Mouse (Mus musculus): ENCODE results near the gene Zfp445.
"Not testable (repeated sequence)": the region's sequence is repeated elsewhere in the genome, so short reads cannot be mapped to it uniquely, and the experiment has no call there.

The Zfp445 gene

DNA sequence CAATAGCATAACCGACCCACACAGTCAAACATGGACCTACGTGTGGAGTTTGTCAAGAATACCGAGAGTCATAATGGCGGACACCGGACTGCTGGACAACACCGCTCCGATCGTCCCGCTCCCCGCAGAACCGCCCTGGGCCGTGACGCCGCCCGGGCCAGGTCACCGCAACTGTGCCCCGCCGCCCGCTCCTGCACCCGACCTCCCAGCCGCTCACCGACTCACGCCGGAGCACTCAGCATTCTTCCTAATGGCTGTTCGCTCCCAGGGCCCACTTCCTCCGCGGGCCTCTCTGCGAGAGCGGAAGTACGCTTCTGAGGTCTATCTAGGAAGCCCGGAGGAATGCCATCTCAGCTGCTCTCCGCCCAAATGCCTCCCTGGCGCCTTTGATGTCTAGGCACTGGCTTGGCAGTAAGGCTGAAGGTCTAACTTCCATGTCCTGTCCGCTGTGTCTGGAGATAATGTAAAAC, at the start of gene Zfp445:
Gene Zfp445 (minus strand): TSS at position 310 of the 470 bp plus-strand sequence.
- in situ Hi-C loops (cut with MboI, MseI) = no loop called here

GRCm38 (mm10) chr9:122902717-122903535, 37.1 kb upstream of the Zfp445 start:
- in situ Hi-C loops (cut with MboI, MseI) = no loop called here

- in situ Hi-C loops (cut with MboI, MseI) = no loop called here
These were observed 35.2 kb upstream of the Zfp445 start for GRCm38 (mm10) chr9:122901047-122901446.

DNA sequence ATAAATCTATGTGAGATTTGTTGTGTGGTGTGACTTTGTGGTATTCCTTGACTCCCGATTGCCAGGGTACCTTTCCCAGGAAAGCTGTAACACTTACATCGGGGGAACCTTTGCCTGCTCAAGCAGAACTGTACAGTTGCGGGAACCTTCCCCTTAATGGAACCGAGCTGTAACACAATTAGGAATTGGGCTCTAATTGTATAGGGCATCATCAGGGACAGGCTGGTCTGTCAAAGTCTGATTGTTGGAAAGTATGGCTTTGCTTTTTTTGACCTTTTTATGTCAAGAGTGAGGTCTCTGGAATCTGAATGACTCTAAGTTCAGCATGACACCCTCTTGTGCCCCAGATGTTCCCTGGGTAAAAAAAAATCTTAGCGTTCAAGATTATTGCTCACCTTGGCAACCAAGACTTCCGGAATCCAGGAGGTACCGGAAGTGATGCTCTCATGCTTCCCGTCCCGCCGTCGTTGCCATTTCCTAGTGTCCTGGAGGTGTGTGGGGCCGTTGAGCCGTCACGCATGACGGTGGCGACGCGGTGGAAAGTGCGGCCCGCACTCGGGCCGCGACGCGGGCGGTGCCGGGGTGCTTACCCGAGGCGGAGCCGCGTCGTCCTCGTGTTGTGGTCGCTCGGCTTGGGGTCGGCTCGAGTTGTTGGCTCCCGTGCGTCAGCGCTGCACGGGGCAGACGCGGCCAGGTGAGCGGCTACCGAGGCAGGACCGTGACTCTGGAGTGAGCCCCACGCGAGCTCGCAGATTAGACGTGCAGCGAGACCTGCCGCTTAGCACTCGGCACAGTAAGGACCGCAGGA, 20.8 kb upstream of the Zfp445 start:
- in situ Hi-C loops (cut with MboI, MseI) = no loop called here

GRCm38 (mm10) chr9:122885385-122885784, 19.6 kb upstream of the Zfp445 start, which contains the start of gene Zkscan7:
Gene Zkscan7, plus strand, starts transcription at chr9:122885685.
- in situ Hi-C loops (cut with MboI, MseI) = no loop called here

DNA sequence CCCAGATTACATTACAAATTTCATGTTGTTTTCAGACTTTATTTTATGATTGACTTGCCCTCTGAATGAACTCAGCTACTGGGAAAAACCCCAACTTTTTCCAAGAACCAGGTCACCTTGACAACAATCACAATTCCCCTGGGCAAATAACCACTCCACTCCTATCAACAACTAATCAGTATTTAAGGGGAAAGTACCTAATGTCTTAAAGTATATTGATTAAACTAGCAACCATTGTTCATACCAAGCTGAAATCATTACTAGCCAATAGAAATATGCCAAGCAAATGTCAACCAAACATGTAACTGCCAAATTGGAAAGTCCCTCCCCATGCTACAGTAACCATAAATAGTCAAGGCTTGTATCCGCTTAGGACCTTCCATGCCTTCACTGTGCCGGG, 9.3 kb upstream of the Zfp445 start:
- in situ Hi-C loops (cut with MboI, MseI) = loop anchor here (10.0 kb wide), 1 partner anchor 760 kb away; the partner anchor contains the start of gene Snrk

- in situ Hi-C loops (cut with MboI, MseI) = loop anchor here (10.0 kb wide), 1 partner anchor 760 kb away; the partner anchor contains the start of gene Snrk
These were observed 8.8 kb upstream of the Zfp445 start for GRCm38 (mm10) chr9:122874653-122875052.

- in situ Hi-C loops (cut with MboI, MseI) = loop anchor here (10.0 kb wide), 1 partner anchor 758 kb away; the partner anchor contains the start of gene Snrk
These were observed 6.8 kb upstream of the Zfp445 start for GRCm38 (mm10) chr9:122872595-122872994.

DNA sequence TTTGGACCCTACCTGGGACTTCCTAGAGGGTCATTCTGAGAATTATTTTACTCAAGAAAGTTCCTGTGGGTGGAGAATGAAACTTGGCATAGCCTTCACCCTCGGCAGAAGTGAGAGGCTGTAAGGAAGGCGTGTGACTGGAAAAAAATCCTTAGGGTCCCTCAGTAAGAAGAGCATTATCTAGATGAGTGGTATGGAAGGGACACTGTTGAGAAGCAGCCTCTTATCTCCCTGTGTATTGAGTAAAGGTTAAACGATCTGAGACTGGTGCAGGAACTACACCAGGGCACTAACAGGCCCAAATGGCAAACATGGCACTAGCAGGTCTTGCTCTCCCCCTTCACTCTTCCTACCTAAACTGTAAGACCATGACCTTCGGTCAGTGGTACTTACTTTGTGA, 386 bp upstream of the Zfp445 start:
- in situ Hi-C loops (cut with MboI, MseI) = no loop called here

DNA sequence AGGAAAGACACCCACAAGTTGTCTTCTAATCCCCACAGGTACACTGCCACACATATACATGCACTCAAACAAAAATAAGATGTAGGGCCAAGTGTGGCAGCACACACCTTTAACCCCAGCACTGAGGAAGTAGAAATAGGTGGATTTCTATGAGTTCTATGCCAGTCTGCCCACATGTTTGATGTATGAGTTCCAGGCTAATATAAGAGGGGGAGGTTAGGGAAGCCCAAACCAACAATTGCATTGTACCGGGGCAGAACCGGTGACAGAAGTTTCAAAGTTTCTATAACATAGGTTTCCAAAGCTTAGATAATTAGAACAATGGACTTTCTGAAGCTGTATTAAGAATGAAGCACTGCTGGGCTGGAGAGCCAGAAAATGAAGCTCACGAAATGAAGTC, 958 bp downstream of the Zfp445 start:
- in situ Hi-C loops (cut with MboI, MseI) = no loop called here

- in situ Hi-C loops (cut with MboI, MseI) = no loop called here
These were observed 2.1 kb downstream of the Zfp445 start for GRCm38 (mm10) chr9:122863731-122864130.

DNA sequence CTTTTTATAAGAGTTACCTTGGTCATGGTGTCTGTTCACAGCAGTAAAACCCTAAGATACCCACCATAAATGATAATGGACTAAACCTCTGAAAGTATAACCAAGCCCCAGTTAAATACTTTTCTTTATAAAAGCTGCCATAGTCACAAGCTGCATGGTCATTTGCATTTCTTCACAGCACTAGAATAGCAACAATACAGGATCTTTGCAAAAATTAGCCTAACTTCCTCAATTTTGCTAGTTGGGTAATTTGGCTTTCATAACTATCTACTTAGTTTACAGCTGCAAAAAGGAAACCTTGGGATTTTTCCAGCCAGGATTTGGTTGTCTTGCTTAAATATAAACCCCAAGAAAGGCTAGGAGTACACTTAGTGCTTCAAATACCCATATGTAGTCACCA, 5.1 kb downstream of the Zfp445 start:
- in situ Hi-C loops (cut with MboI, MseI) = no loop called here

DNA sequence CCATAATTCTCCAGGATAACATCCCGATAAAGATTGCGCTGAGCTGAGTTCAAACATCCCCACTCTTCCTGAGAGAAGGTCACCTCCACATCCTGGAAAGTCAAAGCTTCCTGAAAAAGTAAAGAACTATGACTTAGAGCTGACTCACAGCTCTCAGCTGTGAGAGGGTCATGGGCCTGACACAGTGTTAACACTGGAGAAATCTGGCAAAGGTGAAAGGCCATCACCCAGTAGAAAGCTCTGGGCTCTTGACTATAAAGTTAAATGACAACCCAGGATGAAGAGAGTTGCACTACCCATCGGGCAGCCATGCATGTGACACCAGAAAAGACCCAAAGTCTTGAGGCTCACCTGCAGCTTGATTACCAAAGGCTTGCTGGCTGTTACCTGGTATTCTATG, 9.1 kb downstream of the Zfp445 start:
- in situ Hi-C loops (cut with MboI, MseI) = no loop called here

GRCm38 (mm10) chr9:122855617-122856016, 10.2 kb downstream of the Zfp445 start:
- in situ Hi-C loops (cut with MboI, MseI) = no loop called here

DNA sequence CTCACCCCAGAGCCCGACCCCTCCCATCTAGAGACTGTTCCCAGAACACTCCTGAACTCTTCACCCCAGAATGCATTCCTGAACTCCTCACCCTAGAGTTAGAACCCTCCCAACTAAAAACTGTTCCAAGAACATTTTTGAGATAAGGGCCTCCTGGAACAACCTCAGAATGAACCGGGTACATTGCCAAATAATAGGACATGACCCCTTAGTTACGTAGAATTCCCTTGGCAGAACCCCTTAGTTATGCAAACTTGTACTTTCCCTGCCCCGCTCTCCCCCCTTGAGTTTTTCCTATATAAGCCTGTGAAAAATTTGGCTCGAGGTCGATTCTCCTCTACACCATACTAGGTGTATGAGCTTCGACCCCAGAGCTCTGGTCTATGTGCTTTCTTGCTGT, 10.7 kb downstream of the Zfp445 start:
- in situ Hi-C loops (cut with MboI, MseI) = not testable (repeated sequence)

DNA sequence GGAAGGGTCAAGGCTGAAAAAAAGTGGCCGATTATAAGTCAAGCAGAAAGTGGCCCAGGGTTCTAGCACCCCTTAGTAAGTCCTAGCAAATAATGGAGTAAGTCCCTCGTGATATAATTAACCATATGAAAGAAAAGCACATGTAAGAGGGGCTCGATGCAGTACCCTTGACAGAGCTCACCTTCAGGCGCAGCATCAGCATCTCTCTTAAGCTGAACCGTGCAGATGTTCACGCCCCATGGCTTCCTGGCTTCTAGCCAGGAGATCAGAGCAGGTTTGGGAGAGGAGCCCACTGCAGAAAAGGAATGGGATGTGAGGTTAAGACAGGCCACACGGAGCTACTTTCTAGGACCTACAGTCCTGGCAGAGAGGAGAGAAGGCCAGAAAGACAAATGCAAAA, 11.3 kb downstream of the Zfp445 start:
- in situ Hi-C loops (cut with MboI, MseI) = no loop called here

DNA sequence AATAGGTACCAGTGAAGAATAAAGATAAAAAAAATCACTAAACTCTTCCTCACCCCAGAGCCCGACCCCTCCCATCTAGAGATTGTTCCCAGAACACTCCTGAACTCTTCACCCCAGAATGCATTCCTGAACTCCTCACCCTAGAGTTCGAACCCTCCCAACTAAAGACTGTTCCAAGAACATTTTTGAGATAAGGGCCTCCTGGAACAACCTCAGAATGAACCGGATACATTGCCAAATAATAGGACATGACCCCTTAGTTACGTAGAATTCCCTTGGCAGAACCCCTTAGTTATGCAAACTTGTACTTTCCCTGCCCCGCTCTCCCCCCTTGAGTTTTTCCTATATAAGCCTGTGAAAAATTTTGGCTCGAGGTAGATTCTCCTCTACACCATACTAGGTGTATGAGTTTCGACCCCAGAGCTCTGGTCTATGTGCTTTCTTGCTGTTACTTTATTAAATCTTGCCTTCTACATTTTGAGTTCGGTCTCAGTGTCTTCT, 17.9 kb downstream of the Zfp445 start:
- in situ Hi-C loops (cut with MboI, MseI) = not testable (repeated sequence)

GRCm38 (mm10) chr9:122846156-122846555, 19.6 kb downstream of the Zfp445 start:
- in situ Hi-C loops (cut with MboI, MseI) = no loop called here

GRCm38 (mm10) chr9:122845621-122846020, 20.2 kb downstream of the Zfp445 start:
- in situ Hi-C loops (cut with MboI, MseI) = no loop called here

GRCm38 (mm10) chr9:122843760-122844159, 22.0 kb downstream of the Zfp445 start, which contains the start of gene Gm35549:
Gene Gm35549, minus strand, starts transcription at chr9:122844035.
- in situ Hi-C loops (cut with MboI, MseI) = no loop called here

DNA sequence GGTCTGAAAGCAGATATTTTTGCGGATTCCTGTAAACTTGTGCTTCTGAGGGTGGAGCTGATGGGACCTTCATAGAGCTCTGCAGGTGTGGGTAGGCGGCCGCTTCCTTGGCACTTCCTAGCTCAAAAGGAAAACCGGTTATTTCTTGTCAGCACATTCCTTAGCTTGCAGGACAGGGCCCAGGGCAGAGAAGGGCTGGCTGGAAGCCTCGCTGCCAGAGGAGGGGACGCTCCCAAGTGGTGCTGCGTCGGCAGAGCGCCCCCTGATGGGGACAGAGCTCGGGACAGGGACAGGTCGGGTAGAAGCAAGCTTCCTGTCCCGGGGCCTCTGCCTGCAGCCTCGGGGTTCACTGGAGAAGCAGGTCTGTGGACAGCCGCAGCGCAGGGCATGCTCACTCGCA, 28.1 kb downstream of the Zfp445 start:
- in situ Hi-C loops (cut with MboI, MseI) = no loop called here

DNA sequence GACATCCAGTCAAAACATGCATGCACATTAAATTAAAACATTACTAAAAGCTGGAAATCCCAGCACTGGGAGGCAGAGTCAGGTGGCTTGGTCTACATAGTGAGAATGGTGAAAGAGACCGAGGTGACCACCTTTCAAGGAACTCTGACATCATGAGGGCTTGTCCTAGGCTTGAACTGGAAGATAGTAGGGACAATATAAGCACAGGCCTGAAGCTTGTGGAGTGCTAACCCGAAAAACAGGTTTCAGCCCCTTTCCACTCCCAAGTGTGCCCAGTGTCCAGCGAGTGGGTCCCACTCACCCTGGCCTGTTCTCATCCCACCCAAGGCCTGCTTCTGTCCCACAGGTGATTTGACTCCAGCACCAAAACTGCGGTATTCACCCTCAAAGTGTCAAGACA, 28.6 kb downstream of the Zfp445 start:
- in situ Hi-C loops (cut with MboI, MseI) = no loop called here

Measured in T-helper 2 cell (primary cell).